Mouse (Mus musculus): Measurements from ENCODE around the gene Camk1. TPM values are rescaled to one million over a fixed set of nuclear protein-coding genes. Genes with fewer than 3 reads are reported as not detected.
A peak's percentile ranks its signal among the peaks of the same experiment; 100 is the strongest.
"Not testable (repeated sequence)": the region's sequence is repeated elsewhere in the genome, so short reads cannot be mapped to it uniquely, and the experiment has no call there.

The Camk1 gene
- polyA plus RNA-seq, 1 experiment from 2014 or later = 105 TPM

- Histone ChIP-seq H3K4me3 (ENCODE audit: low read length) (peak overlapping the region; percentile 83; the same call in 1 of the 2 replicates), H3K9ac (ENCODE audit: low read length) (no peak overlapping the region), H3K4me2 (ENCODE audit: low read depth, low read length) (peak overlapping the region; percentile 85), H3K9me3 (ENCODE audit: control insufficient read depth, low read length) (no peaks in the 10 kb centered on the region), H3K27me3 (ENCODE audit: control insufficient read depth, insufficient read depth, low read depth, low read length) (no peaks in the 10 kb centered on the region), H3K36me3 (ENCODE audit: control insufficient read depth, insufficient read depth, low read length) (peaks cover 8% of the 10 kb centered on the region; the same call in 1 of the 2 replicates), H3K4me1 (replicated peaks; ENCODE audit: control insufficient read depth, insufficient read depth, low read length) (peaks cover 29% of the 10 kb centered on the region), H3K27ac (ENCODE audit: low read length) (no peak overlapping the region)
- ATAC-seq (ENCODE audit: low read depth) = no peak
- WGBS = 17% methylated on average over 4 of the region's 7 CpGs
These were observed 1.5 kb downstream of the Camk1 start for GRCm38 (mm10) chr6:113342297-113342696.

DNA sequence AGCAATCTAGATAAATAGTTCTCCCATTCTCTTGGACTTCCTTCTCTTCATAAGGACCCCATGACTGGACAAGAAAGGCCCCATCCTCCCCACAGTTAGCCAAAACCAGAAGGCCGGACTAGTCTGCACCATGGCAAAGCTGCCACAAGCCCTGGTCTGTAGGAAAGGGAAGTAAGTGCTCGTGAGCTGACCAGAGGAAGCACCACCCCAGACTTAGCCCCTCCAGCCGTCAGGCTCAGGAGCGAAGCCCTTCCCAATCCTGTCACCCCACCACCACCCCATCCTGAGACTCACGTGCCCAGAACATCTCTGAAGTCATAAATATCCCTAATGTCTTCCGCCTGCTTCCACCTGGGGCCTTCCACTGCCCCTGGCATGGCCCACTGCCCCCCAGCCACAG is 2.2 kb downstream of the Camk1 start:
- H3K4me2 ChIP-seq (ENCODE audit: low read depth, low read length) = peak overlapping the region; percentile 85; the same call in 1 of the 2 replicates
- H3K27me3 ChIP-seq (ENCODE audit: control insufficient read depth, insufficient read depth, low read depth, low read length) = no peaks in the 10 kb centered on the region
- H3K9me3 ChIP-seq (ENCODE audit: control insufficient read depth, low read length) = no peaks in the 10 kb centered on the region
- 79% methylated on average over 6 of the region's 6 CpGs for WGBS
- peak overlapping the region; percentile 32; the same call in 1 of the 2 replicates for H3K27ac ChIP-seq (ENCODE audit: low read length)
- peaks cover 8% of the 10 kb centered on the region; the same call in 1 of the 2 replicates for H3K36me3 ChIP-seq (ENCODE audit: control insufficient read depth, insufficient read depth, low read length)
- ATAC-seq (ENCODE audit: low read depth) = no peak
- H3K4me1 ChIP-seq (replicated peaks; ENCODE audit: control insufficient read depth, insufficient read depth, low read length) = peaks cover 33% of the 10 kb centered on the region
- H3K4me3 ChIP-seq (ENCODE audit: low read length) = no peak overlapping the region
- H3K9ac ChIP-seq (ENCODE audit: low read length) = peak overlapping the region; percentile 46

DNA sequence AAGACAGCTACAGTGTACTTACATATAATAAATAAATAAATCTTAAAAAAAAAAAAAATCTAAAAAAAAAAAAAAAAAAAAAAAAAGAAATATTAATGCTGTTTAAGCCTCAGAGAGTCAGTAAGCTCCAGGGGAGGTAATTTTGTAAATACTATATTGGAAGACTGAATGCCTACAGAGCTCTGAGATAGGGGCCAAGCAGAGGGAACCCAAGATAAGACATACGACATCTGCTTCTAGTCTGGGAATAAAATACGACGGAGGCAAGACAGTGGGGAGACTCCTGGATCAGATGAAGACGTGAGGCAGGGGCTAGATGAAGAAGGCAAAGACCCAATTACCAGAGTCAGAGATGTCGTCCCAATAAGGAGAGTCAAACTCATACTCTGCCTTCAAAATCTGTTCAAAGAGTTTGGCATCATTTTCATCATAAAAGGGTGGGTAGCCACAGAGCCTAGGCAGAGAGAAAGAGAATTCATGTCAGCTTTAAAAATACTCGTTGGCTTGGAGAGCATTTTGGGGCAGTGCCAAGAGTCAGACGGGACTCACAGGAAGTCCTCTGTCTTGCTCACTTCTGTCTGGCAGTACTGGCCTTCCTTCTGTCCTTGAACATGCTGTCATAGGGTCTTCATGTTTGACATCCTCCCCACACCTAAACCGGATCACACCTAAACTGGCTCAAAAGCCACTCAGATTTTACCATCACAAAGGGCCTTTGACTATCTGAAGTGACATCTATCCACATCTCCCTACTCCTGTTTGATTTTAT is 6.7 kb downstream of the Camk1 start:
- no peak overlapping the region for H3K9ac ChIP-seq (ENCODE audit: low read length)

GRCm38 (mm10) chr6:113334216-113334615 is 9.6 kb downstream of the Camk1 start:
- WGBS = 74% methylated on average over 6 of the region's 6 CpGs
- no peak overlapping the region for H3K27ac ChIP-seq (ENCODE audit: low read length)
- ATAC-seq (ENCODE audit: low read depth) = no peak

More for the DNA sequence above, 6.7 kb downstream of the Camk1 start:
- H3K9me3 ChIP-seq (ENCODE audit: control insufficient read depth, low read length) = no peaks in the 10 kb centered on the region
- peaks cover 23% of the 10 kb centered on the region for H3K4me1 ChIP-seq (replicated peaks; ENCODE audit: control insufficient read depth, insufficient read depth, low read length)
- no peaks in the 10 kb centered on the region for H3K27me3 ChIP-seq (ENCODE audit: control insufficient read depth, insufficient read depth, low read depth, low read length)
- no peak overlapping the region for H3K27ac ChIP-seq (ENCODE audit: low read length)
- H3K4me2 ChIP-seq (ENCODE audit: low read depth, low read length) = no peak overlapping the region
- peaks cover 33% of the 10 kb centered on the region for H3K36me3 ChIP-seq (ENCODE audit: control insufficient read depth, insufficient read depth, low read length)
- H3K4me3 ChIP-seq (ENCODE audit: low read length) = no peak overlapping the region
- ATAC-seq (ENCODE audit: low read depth) = no peak
- 42% methylated on average over 8 of the region's 8 CpGs for WGBS

GRCm38 (mm10) chr6:113333137-113333950 is 10.4 kb downstream of the Camk1 start:
- peaks cover 18% of the 10 kb centered on the region for H3K4me1 ChIP-seq (replicated peaks; ENCODE audit: control insufficient read depth, insufficient read depth, low read length)
- H3K36me3 ChIP-seq (ENCODE audit: control insufficient read depth, insufficient read depth, low read length) = peaks cover 35% of the 10 kb centered on the region
- H3K27ac ChIP-seq (ENCODE audit: low read length) = peak overlapping the region; percentile 85
- peak overlapping the region; percentile 16; the same call in 1 of the 2 replicates for H3K4me2 ChIP-seq (ENCODE audit: low read depth, low read length)
- ATAC-seq (ENCODE audit: low read depth) = peak; percentile 79
- no peak overlapping the region for H3K4me3 ChIP-seq (ENCODE audit: low read length)
- peak overlapping the region; percentile 42; the same call in 1 of the 2 replicates for H3K9ac ChIP-seq (ENCODE audit: low read length)
- H3K9me3 ChIP-seq (ENCODE audit: control insufficient read depth, low read length) = no peaks in the 10 kb centered on the region
- no peaks in the 10 kb centered on the region for H3K27me3 ChIP-seq (ENCODE audit: control insufficient read depth, insufficient read depth, low read depth, low read length)
- whole genome bisulfite sequencing = 39% methylated on average over 14 of the region's 14 CpGs

More at GRCm38 (mm10) chr6:113334216-113334615, 9.6 kb downstream of the Camk1 start:
- Histone ChIP-seq H3K9ac (ENCODE audit: low read length) (no peak overlapping the region), H3K4me3 (ENCODE audit: low read length) (no peak overlapping the region), H3K9me3 (ENCODE audit: control insufficient read depth, low read length) (no peaks in the 10 kb centered on the region), H3K4me2 (ENCODE audit: low read depth, low read length) (no peak overlapping the region), H3K27me3 (ENCODE audit: control insufficient read depth, insufficient read depth, low read depth, low read length) (no peaks in the 10 kb centered on the region), H3K4me1 (replicated peaks; ENCODE audit: control insufficient read depth, insufficient read depth, low read length) (peaks cover 18% of the 10 kb centered on the region), H3K36me3 (ENCODE audit: control insufficient read depth, insufficient read depth, low read length) (peaks cover 37% of the 10 kb centered on the region)

GRCm38 (mm10) chr6:113332734-113333133 is 11.1 kb downstream of the Camk1 start:
- H3K9me3 ChIP-seq (ENCODE audit: control insufficient read depth, low read length); H3K4me2 ChIP-seq (ENCODE audit: low read depth, low read length); H3K9ac ChIP-seq (ENCODE audit: low read length); H3K4me3 ChIP-seq (ENCODE audit: low read length); ATAC-seq (ENCODE audit: low read depth); H3K27me3 ChIP-seq (ENCODE audit: control insufficient read depth, insufficient read depth, low read depth, low read length): not testable (repeated sequence)
- 49% methylated on average over 6 of the region's 6 CpGs for WGBS
- Histone ChIP-seq H3K27ac (ENCODE audit: low read length) (peak overlapping the region; percentile 68), H3K4me1 (replicated peaks; ENCODE audit: control insufficient read depth, insufficient read depth, low read length) (peaks cover 18% of the 10 kb centered on the region), H3K36me3 (ENCODE audit: control insufficient read depth, insufficient read depth, low read length) (peaks cover 30% of the 10 kb centered on the region)

GRCm38 (mm10) chr6:113331721-113332120 is 12.1 kb downstream of the Camk1 start:
- Histone ChIP-seq H3K36me3 (ENCODE audit: control insufficient read depth, insufficient read depth, low read length) (peaks cover 29% of the 10 kb centered on the region), H3K4me3 (ENCODE audit: low read length) (no peak overlapping the region), H3K4me2 (ENCODE audit: low read depth, low read length) (no peak overlapping the region), H3K4me1 (replicated peaks; ENCODE audit: control insufficient read depth, insufficient read depth, low read length) (peaks cover 12% of the 10 kb centered on the region), H3K27me3 (ENCODE audit: control insufficient read depth, insufficient read depth, low read depth, low read length) (no peaks in the 10 kb centered on the region), H3K9me3 (ENCODE audit: control insufficient read depth, low read length) (no peaks in the 10 kb centered on the region), H3K9ac (ENCODE audit: low read length) (no peak overlapping the region), H3K27ac (ENCODE audit: low read length) (no peak overlapping the region)
- 87% methylated on average over 11 of the region's 11 CpGs for WGBS
- no peak for ATAC-seq (ENCODE audit: low read depth)

GRCm38 (mm10) chr6:113330547-113330946 is 13.2 kb downstream of the Camk1 start:
- WGBS = 41% methylated on average over 2 of the region's 2 CpGs
- H3K36me3 ChIP-seq (ENCODE audit: control insufficient read depth, insufficient read depth, low read length) = peaks cover 23% of the 10 kb centered on the region
- no peak for ATAC-seq (ENCODE audit: low read depth)

GRCm38 (mm10) chr6:113329396-113329795 is 14.4 kb downstream of the Camk1 start:
- Histone ChIP-seq H3K36me3 (ENCODE audit: control insufficient read depth, insufficient read depth, low read length) (peaks cover 15% of the 10 kb centered on the region), H3K4me1 (replicated peaks; ENCODE audit: control insufficient read depth, insufficient read depth, low read length) (peaks cover 16% of the 10 kb centered on the region), H3K9ac (ENCODE audit: low read length) (no peak overlapping the region), H3K9me3 (ENCODE audit: control insufficient read depth, low read length) (no peaks in the 10 kb centered on the region), H3K27me3 (ENCODE audit: control insufficient read depth, insufficient read depth, low read depth, low read length) (no peaks in the 10 kb centered on the region), H3K4me3 (ENCODE audit: low read length) (no peak overlapping the region), H3K27ac (ENCODE audit: low read length) (no peak overlapping the region), H3K4me2 (ENCODE audit: low read depth, low read length) (no peak overlapping the region)
- ATAC-seq (ENCODE audit: low read depth) = no peak
- WGBS = 83% methylated on average over 1 of the region's 1 CpGs

More at GRCm38 (mm10) chr6:113330547-113330946, 13.2 kb downstream of the Camk1 start:
- peaks cover 13% of the 10 kb centered on the region for H3K4me1 ChIP-seq (replicated peaks; ENCODE audit: control insufficient read depth, insufficient read depth, low read length)
- no peaks in the 10 kb centered on the region for H3K27me3 ChIP-seq (ENCODE audit: control insufficient read depth, insufficient read depth, low read depth, low read length)
- H3K4me2 ChIP-seq (ENCODE audit: low read depth, low read length) = no peak overlapping the region
- H3K4me3 ChIP-seq (ENCODE audit: low read length) = no peak overlapping the region
- H3K9ac ChIP-seq (ENCODE audit: low read length) = no peak overlapping the region
- no peak overlapping the region for H3K27ac ChIP-seq (ENCODE audit: low read length)
- no peaks in the 10 kb centered on the region for H3K9me3 ChIP-seq (ENCODE audit: control insufficient read depth, low read length)
